Mouse (Mus musculus) heart, postnatal 25 days (tissue): Measurements from ENCODE around the gene Hoxb9. TPM values are rescaled to one million over a fixed set of nuclear protein-coding genes. Genes with fewer than 3 reads are reported as not detected.

Experiments
- DNase-seq: peaks from one replicate; pipeline ENCODE4 v3.0.0; 2022; ENCODE audit warnings: low spot score
- intact Hi-C: fragments of 180-260 bp; cut with DNase I; formaldehyde crosslinking; loops from one replicate; pipeline ENCODE4 v1.15.1; 2025
- total RNA-seq, 2 experiments: library from RNA; stranded (reverse); gene quantifications; 2 replicates each; pipeline ENCODE4 v1.2.3; 2021

Hoxb9 gene
- total RNA-seq: not detected

DNA sequence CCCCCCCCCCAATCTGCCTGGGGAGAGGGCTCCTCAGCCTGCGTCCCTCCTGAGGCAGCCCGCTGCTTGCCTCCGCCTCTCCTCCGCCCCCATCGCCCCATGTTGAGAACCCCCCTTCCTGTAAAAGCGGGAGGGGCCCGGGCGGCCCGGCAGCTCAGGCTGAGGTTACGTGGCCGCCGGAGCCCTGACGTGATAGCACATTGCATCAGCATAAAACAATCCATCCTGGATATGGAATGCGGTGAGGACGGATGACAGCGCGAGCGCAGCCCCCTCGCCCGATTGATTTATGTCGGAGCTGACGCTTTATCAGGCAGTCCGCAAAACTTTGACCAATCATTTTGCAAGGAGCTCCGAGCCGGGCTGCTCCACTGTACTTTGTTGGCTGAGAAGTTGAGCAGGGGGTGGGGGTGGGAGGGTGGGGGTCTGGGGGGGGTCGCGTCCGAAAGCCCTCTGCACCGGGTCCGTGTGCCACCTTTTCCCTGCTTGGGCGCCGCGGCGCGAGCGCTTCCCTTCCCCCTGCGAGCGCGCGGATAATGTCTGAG, at the start of gene Hoxb9:
TSS of gene Hoxb9 (plus strand) at position 462 of the 545 bp plus-strand sequence.
- intact Hi-C loops: loop anchor here (10.0 kb wide), 2 partner anchors 266 to 464 kb away; partner anchors contain the start of gene Igf2bp1

GRCm38 (mm10) chr11:96223813-96224212, 47.4 kb upstream of the Hoxb9 start:
- intact Hi-C loops: no loop called here
- no peak for DNase-seq

More for the DNA sequence above, at the start of gene Hoxb9:
- DNase-seq: no peak

DNA sequence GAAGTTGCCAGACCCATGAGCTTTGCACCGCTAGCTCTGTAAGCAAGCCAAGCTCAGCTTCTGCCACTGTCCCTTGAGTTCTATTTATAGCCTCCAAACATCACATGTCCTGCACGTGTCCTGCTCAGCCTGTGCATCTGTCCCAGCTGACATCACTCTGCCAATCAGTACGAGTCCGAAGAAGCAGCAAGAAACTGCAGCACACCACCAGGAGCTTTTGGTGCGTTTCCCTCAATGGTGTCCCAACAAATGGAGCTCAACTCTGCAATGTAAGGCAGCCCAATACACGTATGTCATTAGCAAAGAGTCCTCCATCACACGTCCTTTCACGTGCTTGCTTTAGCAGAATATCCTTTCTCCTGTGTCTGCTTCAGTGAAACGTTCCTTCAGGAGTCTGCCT, 43.6 kb upstream of the Hoxb9 start:
- intact Hi-C loops: no loop called here

GRCm38 (mm10) chr11:96234906-96235305, 36.4 kb upstream of the Hoxb9 start:
- intact Hi-C loops: loop anchor here (1.0 kb wide), 2 partner anchors 90 to 142 kb away; no protein-coding TSS in a partner anchor
- DNase-seq: no peak

More for the DNA sequence above, 43.6 kb upstream of the Hoxb9 start:
- no peak for DNase-seq

- no peak for DNase-seq
- intact Hi-C loops: no loop called here
Observed at GRCm38 (mm10) chr11:96240211-96240610, 31.0 kb upstream of the Hoxb9 start.

DNA sequence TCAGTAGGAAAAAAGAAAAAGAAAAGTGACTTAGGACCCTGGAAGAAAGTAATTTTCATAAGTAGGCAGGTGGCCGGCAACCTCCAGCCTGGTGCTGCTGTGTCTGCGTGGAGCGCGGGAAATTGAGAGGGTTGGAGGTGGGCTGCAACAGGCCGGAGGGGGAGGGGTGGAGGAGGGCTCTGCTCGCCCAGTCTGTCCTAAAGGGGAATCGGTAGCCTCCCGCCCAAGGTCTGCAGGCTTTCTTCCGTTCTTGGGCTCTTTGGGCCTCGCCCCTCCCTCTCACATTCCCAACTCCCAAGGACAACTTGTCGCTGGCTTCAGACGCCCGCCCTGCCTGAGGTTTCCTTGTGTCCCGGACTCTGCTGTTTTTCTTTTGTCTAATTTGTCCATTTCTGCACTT, 20.4 kb upstream of the Hoxb9 start:
- DNase-seq: no peak
- intact Hi-C loops: no loop called here

GRCm38 (mm10) chr11:96251480-96252031, 19.7 kb upstream of the Hoxb9 start:
- no peak for DNase-seq
- intact Hi-C loops: no loop called here

- intact Hi-C loops: no loop called here
- no peak for DNase-seq
Observed at GRCm38 (mm10) chr11:96252541-96253120, 18.6 kb upstream of the Hoxb9 start.

- intact Hi-C loops: no loop called here
- DNase-seq: no peak
Observed at GRCm38 (mm10) chr11:96254221-96254620, 17.0 kb upstream of the Hoxb9 start.

DNA sequence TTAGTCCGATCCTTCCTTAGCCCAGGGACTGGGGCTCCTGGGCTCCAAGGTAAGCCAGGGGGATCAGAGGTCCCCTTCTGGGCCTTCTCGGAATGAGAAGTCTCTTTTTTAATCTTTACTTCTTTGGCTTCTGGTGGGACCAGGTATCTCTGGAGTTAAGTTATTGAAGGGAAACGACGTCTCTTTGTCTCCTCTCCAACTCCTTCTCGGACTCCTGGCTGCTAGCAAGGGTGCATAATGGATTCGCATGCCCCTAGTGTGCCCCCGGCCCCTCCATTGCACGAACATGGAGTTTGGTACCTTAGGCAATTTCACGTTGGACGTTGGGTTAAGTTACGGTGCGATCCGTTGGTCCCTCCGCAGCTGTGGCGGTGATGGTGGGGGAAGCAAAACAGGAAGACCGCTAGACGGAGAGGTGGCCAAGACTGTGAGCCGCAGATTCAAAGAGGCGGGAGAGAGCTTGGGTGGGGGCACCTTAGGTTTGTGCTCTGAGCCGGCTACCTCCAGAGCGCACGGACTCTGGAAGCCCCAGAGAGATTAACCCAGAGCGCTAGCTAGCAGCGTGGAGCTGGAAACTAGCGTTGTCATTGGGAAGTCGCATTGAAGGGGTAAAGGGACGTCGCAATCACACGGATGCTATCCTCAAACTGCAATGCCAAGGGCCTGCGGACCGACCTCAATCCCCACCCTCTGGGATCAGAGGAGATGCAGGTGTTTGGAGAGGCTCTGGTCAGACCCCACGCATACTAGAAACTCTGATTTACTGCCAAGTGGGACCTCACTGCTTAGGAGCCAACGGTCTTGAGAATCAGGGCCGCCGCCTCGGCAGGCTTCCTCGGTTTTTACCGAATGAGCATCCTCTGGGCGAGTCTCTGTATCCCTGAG, 15.9 kb upstream of the Hoxb9 start:
- DNase-seq: no peak
- intact Hi-C loops: no loop called here

GRCm38 (mm10) chr11:96255996-96256445, 15.2 kb upstream of the Hoxb9 start:
- DNase-seq: no peak
- intact Hi-C loops: no loop called here

DNA sequence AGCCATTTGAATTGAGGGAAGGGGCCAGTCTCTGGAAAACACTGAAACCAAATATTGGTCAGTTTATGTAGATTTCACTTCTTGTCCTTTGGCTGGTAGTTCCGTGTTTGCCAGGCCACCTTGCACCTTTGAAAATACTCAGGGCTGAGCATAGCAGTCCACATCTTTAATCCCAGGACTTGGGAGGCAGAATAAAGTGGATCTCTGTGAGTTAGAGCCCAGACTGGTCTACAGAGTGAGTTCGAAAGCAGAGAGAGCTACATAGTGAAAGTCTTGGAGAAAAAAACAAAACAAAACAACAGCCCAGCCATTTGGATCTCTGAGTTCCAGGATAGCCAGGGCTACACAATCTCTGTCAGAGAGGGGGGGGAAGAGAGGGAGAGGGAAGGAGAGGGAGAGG, 14.1 kb upstream of the Hoxb9 start:
- no peak for DNase-seq
- intact Hi-C loops: no loop called here

GRCm38 (mm10) chr11:96259038-96259437, 12.2 kb upstream of the Hoxb9 start:
- intact Hi-C loops: no loop called here

DNA sequence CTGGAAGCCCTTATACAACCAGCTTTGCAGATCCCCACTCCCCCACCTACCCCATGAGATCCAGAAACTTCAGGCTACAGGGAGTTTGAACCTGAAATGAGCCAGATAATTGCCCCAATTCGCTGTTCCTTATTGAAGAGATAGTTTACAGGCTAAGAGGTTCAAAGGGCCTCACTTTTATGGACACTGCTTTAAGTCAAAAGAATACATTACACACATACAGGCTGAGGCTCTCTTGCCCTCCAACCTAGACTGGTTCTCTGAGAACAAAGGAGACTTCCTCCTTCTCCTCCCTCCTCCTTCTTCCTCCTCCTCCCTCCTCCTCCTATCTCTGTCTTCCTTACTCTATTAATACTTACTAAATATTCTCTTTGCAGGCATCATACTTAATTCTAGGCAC, 11.7 kb upstream of the Hoxb9 start:
- DNase-seq: no peak
- intact Hi-C loops: no loop called here

More at GRCm38 (mm10) chr11:96259038-96259437, 12.2 kb upstream of the Hoxb9 start:
- no peak for DNase-seq

DNA sequence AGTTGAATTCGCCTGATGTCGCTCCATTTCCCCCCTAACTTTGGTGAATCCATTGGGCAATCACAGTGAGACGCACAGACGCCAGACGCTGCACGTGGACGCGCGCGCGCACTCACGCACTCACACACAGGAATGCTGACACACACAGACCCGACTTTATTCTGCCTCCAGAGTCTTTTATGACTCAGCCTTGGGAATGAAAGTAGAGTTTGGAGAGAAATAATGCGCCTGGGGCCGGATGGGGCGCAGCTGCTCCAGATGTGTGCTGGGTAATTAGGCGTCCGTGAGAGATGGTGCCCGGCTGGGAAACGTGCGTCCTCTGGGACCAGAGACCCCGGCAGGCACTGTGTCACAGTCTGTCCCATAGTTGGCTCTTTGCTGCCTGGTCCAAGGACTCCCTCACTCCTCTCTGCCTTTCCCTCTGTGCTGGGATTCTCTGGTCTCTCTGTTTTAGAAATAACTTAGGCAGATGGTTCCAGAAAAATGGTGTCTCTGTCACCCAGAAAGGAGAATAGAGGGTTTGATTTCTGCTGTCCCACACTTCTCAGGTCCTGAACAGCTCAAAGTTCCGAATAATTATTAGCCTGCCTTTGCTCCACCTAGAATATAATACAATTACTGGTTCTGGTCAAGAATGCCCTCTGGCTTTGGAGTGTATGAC, 10.8 kb upstream of the Hoxb9 start:
- intact Hi-C loops: no loop called here

GRCm38 (mm10) chr11:96261323-96261890, 9.8 kb upstream of the Hoxb9 start:
- DNase-seq: no peak
- intact Hi-C loops: no loop called here

More for the DNA sequence above, 10.8 kb upstream of the Hoxb9 start:
- no peak for DNase-seq

DNA sequence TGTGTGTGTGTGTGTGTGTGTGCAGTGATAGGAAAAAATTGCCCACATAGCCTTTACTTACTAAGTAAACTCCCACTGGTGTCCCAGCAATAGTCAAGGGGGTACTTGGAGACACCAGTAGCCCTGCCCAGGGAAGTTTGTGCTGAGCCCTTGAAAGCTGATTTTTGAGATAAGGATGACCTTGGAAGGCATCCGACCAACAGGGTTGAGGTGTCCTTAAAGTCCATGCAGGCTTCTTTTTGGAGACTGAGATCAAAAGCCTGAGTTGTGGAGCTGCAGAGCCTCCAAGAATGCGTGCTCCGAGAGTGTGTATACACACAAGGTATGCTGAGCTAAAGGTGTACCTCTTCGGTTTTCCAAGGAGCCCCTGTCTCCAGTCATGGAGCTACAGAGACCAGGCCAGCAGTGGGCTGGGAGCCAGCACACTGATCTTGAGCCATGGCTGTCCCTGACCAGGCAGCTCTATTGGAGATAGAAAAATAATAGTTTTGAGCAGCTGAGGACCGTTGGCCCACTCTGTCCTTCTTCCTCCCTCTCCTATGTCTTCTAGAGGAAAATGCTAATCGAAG, 8.9 kb upstream of the Hoxb9 start:
- intact Hi-C loops: no loop called here
- DNase-seq: no peak

- no peak for DNase-seq
- intact Hi-C loops: no loop called here
Observed at GRCm38 (mm10) chr11:96263636-96264389, 7.4 kb upstream of the Hoxb9 start.
